Mouse (Mus musculus): ENCODE data around the gene Akr1d1. TPM values are rescaled to one million over a fixed set of nuclear protein-coding genes. Genes with fewer than 3 reads are reported as not detected.

Akr1d1 gene
- polyA plus RNA-seq, 1 experiment, result not detected

- Histone ChIP-seq H3K27me3 (ENCODE audit: control insufficient read depth, insufficient read depth, low read length) (no peaks in the 10 kb centered on the region), H3K36me3 (ENCODE audit: control insufficient read depth, insufficient read depth, low read length) (no peaks in the 10 kb centered on the region), H3K4me3 (ENCODE audit: control insufficient read depth, insufficient read depth, low read length) (no peak overlapping the region), H3K4me1 (replicated peaks; ENCODE audit: control insufficient read depth, insufficient read depth, low read length) (peaks cover 7% of the 10 kb centered on the region), H3K27ac (ENCODE audit: control insufficient read depth, insufficient read depth, low read length) (peak overlapping the region; percentile 100)
- TF ChIP-seq CTCF (IDR thresholded peaks at IDR 0.05; ENCODE audit: borderline replicate concordance, control insufficient read depth, extremely low read depth, insufficient read depth, low read length, poor library complexity), result no peak
- TF ChIP-seq POLR2A (IDR thresholded peaks at IDR 0.05; ENCODE audit: control insufficient read depth, extremely low read depth, insufficient read depth, low read length, poor library complexity), result no peak
- peak; percentile 75 for DNase-seq
- 6% methylated on average over 3 of the region's 3 CpGs for WGBS
These were observed 77.7 kb downstream of the Akr1d1 start for GRCm38 (mm10) chr6:37607511-37608289.

GRCm38 (mm10) chr6:37612603-37613284, 82.8 kb downstream of the Akr1d1 start:
- TF ChIP-seq POLR2A (IDR thresholded peaks at IDR 0.05; ENCODE audit: control insufficient read depth, extremely low read depth, insufficient read depth, low read length, poor library complexity) (no peak), CTCF (IDR thresholded peaks at IDR 0.05; ENCODE audit: borderline replicate concordance, control insufficient read depth, extremely low read depth, insufficient read depth, low read length, poor library complexity) (no peak)
- WGBS, result 91% methylated on average over 6 of the region's 6 CpGs
- Histone ChIP-seq H3K4me3 (ENCODE audit: control insufficient read depth, insufficient read depth, low read length) (no peak overlapping the region), H3K27me3 (ENCODE audit: control insufficient read depth, insufficient read depth, low read length) (no peaks in the 10 kb centered on the region), H3K4me1 (replicated peaks; ENCODE audit: control insufficient read depth, insufficient read depth, low read length) (peaks cover 8% of the 10 kb centered on the region), H3K27ac (ENCODE audit: control insufficient read depth, insufficient read depth, low read length) (no peak overlapping the region), H3K36me3 (ENCODE audit: control insufficient read depth, insufficient read depth, low read length) (no peaks in the 10 kb centered on the region)
- no peak for DNase-seq

GRCm38 (mm10) chr6:37615490-37615889, 85.5 kb downstream of the Akr1d1 start:
- H3K4me1 ChIP-seq (replicated peaks; ENCODE audit: control insufficient read depth, insufficient read depth, low read length), result peaks cover 4% of the 10 kb centered on the region
- no peaks in the 10 kb centered on the region for H3K27me3 ChIP-seq (ENCODE audit: control insufficient read depth, insufficient read depth, low read length)
- DNase-seq, result no peak
- H3K27ac ChIP-seq (ENCODE audit: control insufficient read depth, insufficient read depth, low read length), result no peak overlapping the region
- H3K4me3 ChIP-seq (ENCODE audit: control insufficient read depth, insufficient read depth, low read length), result no peak overlapping the region
- TF ChIP-seq POLR2A (IDR thresholded peaks at IDR 0.05; ENCODE audit: control insufficient read depth, extremely low read depth, insufficient read depth, low read length, poor library complexity) (no peak), CTCF (IDR thresholded peaks at IDR 0.05; ENCODE audit: borderline replicate concordance, control insufficient read depth, extremely low read depth, insufficient read depth, low read length, poor library complexity) (no peak)
- no peaks in the 10 kb centered on the region for H3K36me3 ChIP-seq (ENCODE audit: control insufficient read depth, insufficient read depth, low read length)
- 79% methylated on average over 2 of the region's 2 CpGs for WGBS

- Histone ChIP-seq H3K27me3 (ENCODE audit: control insufficient read depth, insufficient read depth, low read length) (no peaks in the 10 kb centered on the region), H3K4me1 (replicated peaks; ENCODE audit: control insufficient read depth, insufficient read depth, low read length) (peaks cover 4% of the 10 kb centered on the region), H3K27ac (ENCODE audit: control insufficient read depth, insufficient read depth, low read length) (no peak overlapping the region), H3K4me3 (ENCODE audit: control insufficient read depth, insufficient read depth, low read length) (no peak overlapping the region), H3K36me3 (ENCODE audit: control insufficient read depth, insufficient read depth, low read length) (no peaks in the 10 kb centered on the region)
- DNase-seq, result no peak
- no peak for TF ChIP-seq CTCF (IDR thresholded peaks at IDR 0.05; ENCODE audit: borderline replicate concordance, control insufficient read depth, extremely low read depth, insufficient read depth, low read length, poor library complexity)
- no peak for TF ChIP-seq POLR2A (IDR thresholded peaks at IDR 0.05; ENCODE audit: control insufficient read depth, extremely low read depth, insufficient read depth, low read length, poor library complexity)
- 94% methylated on average over 7 of the region's 7 CpGs for WGBS
These were observed 86.2 kb downstream of the Akr1d1 start for GRCm38 (mm10) chr6:37616136-37616535.

GRCm38 (mm10) chr6:37617431-37618011, 87.5 kb downstream of the Akr1d1 start:
- H3K27me3 ChIP-seq (ENCODE audit: control insufficient read depth, insufficient read depth, low read length), result no peaks in the 10 kb centered on the region
- peaks cover 4% of the 10 kb centered on the region for H3K4me1 ChIP-seq (replicated peaks; ENCODE audit: control insufficient read depth, insufficient read depth, low read length)
- no peak for DNase-seq
- H3K27ac ChIP-seq (ENCODE audit: control insufficient read depth, insufficient read depth, low read length), result no peak overlapping the region
- H3K36me3 ChIP-seq (ENCODE audit: control insufficient read depth, insufficient read depth, low read length), result no peaks in the 10 kb centered on the region
- TF ChIP-seq POLR2A (IDR thresholded peaks at IDR 0.05; ENCODE audit: control insufficient read depth, extremely low read depth, insufficient read depth, low read length, poor library complexity), result no peak
- no peak for TF ChIP-seq CTCF (IDR thresholded peaks at IDR 0.05; ENCODE audit: borderline replicate concordance, control insufficient read depth, extremely low read depth, insufficient read depth, low read length, poor library complexity)
- no peak overlapping the region for H3K4me3 ChIP-seq (ENCODE audit: control insufficient read depth, insufficient read depth, low read length)
- WGBS, result 17% methylated on average over 10 of the region's 10 CpGs

Other genes with a start within 250 kb of the Akr1d1 start
- 0.13 and 0.15 TPM in 2 replicates for gene Dgki, start 230.0 kb upstream of the Akr1d1 start, polyA plus RNA-seq (2012; rRNA removed)
- 9.9 and 10.8 TPM in 2 replicates for gene Creb3l2, start 88.0 kb upstream of the Akr1d1 start, polyA plus RNA-seq (2012; rRNA removed)